Mouse (Mus musculus): ENCODE measurements around the gene Ric3. TPM values are rescaled to one million over a fixed set of nuclear protein-coding genes. Genes with fewer than 3 reads are reported as not detected.

The Ric3 gene
- polyA plus RNA-seq, 1 experiment from 2014 or later: 1.1 TPM

- 95% methylated on average over 7 of the region's 7 CpGs for WGBS
- ATAC-seq (ENCODE audit: low FRiP score, low TSS enrichment) (no peak), DNase-seq (ENCODE audit: low spot score) (no peak)
- Histone ChIP-seq H3K9me3 (ENCODE audit: control insufficient read depth, low read length) (no peaks in the 10 kb centered on the region), H3K27me3 (ENCODE audit: control insufficient read depth, insufficient read depth, low read length) (no peaks in the 10 kb centered on the region), H3K4me2 (replicated peaks; ENCODE audit: low read depth) (no peak overlapping the region), H3K27ac (replicated peaks) (no peak overlapping the region), H3K4me1 (replicated peaks; ENCODE audit: control insufficient read depth, insufficient read depth) (no peaks in the 10 kb centered on the region), H3K9ac (ENCODE audit: low read length) (no peak overlapping the region), H3K36me3 (ENCODE audit: control insufficient read depth, insufficient read depth, low read length) (no peaks in the 10 kb centered on the region), H3K4me3 (ENCODE audit: low read depth, low read length) (no peak overlapping the region)
- TF ChIP-seq CTCF (IDR thresholded peaks at IDR 0.05; ENCODE audit: low read depth): no peak
Measured at GRCm38 (mm10) chr7:109027721-109028120, 55.4 kb downstream of the Ric3 start.

GRCm38 (mm10) chr7:109026976-109027375, 56.2 kb downstream of the Ric3 start:
- 87% methylated on average over 9 of the region's 9 CpGs for WGBS
- Histone ChIP-seq H3K4me1 (replicated peaks; ENCODE audit: control insufficient read depth, insufficient read depth) (no peaks in the 10 kb centered on the region), H3K9me3 (ENCODE audit: control insufficient read depth, low read length) (no peaks in the 10 kb centered on the region), H3K27ac (replicated peaks) (no peak overlapping the region), H3K4me3 (ENCODE audit: low read depth, low read length) (no peak overlapping the region), H3K36me3 (ENCODE audit: control insufficient read depth, insufficient read depth, low read length) (no peaks in the 10 kb centered on the region), H3K4me2 (replicated peaks; ENCODE audit: low read depth) (no peak overlapping the region), H3K9ac (ENCODE audit: low read length) (no peak overlapping the region), H3K27me3 (ENCODE audit: control insufficient read depth, insufficient read depth, low read length) (no peaks in the 10 kb centered on the region)
- no peak for TF ChIP-seq EP300 (optimal IDR thresholded peaks at IDR 0.05)
- no peak for TF ChIP-seq CTCF (IDR thresholded peaks at IDR 0.05; ENCODE audit: low read depth)
- ATAC-seq (ENCODE audit: low FRiP score, low TSS enrichment): no peak
- DNase-seq (ENCODE audit: low spot score): no peak

DNA sequence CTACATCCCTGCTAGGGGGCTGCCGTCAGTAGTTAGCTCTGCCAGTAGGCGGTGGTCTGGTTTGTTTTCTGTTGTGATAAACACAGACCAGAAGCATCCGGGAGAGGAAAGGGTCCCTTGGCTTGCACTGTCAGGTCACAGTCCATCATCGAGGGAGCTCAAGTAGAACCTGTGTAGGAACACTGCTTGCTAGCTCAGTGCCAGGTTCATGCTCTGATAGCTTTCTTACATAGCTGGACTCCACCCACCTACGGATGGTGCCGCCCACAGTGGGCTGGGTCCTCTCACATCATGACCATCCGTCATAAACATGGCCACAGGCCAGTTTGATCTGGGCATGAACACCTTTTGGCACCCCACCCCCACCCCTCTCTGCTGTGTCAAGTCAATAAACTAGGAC, 57.4 kb downstream of the Ric3 start:
- Histone ChIP-seq H3K4me1 (replicated peaks; ENCODE audit: control insufficient read depth, insufficient read depth) (no peaks in the 10 kb centered on the region), H3K4me2 (replicated peaks; ENCODE audit: low read depth) (no peak overlapping the region), H3K4me3 (ENCODE audit: low read depth, low read length) (no peak overlapping the region), H3K27ac (replicated peaks) (no peak overlapping the region), H3K27me3 (ENCODE audit: control insufficient read depth, insufficient read depth, low read length) (no peaks in the 10 kb centered on the region), H3K9ac (ENCODE audit: low read length) (no peak overlapping the region), H3K9me3 (ENCODE audit: control insufficient read depth, low read length) (no peaks in the 10 kb centered on the region), H3K36me3 (ENCODE audit: control insufficient read depth, insufficient read depth, low read length) (no peaks in the 10 kb centered on the region)
- TF ChIP-seq CTCF (IDR thresholded peaks at IDR 0.05; ENCODE audit: low read depth): no peak
- no peak for TF ChIP-seq EP300 (optimal IDR thresholded peaks at IDR 0.05)
- DNase-seq (ENCODE audit: low spot score) (no peak), ATAC-seq (ENCODE audit: low FRiP score, low TSS enrichment) (no peak)
- 74% methylated on average over 7 of the region's 7 CpGs for WGBS

GRCm38 (mm10) chr7:109021428-109021827, 61.7 kb downstream of the Ric3 start:
- Histone ChIP-seq H3K4me2 (replicated peaks; ENCODE audit: low read depth) (no peak overlapping the region), H3K36me3 (ENCODE audit: control insufficient read depth, insufficient read depth, low read length) (no peaks in the 10 kb centered on the region), H3K9ac (ENCODE audit: low read length) (no peak overlapping the region), H3K27ac (replicated peaks) (no peak overlapping the region), H3K4me3 (ENCODE audit: low read depth, low read length) (no peak overlapping the region), H3K9me3 (ENCODE audit: control insufficient read depth, low read length) (no peaks in the 10 kb centered on the region), H3K4me1 (replicated peaks; ENCODE audit: control insufficient read depth, insufficient read depth) (no peaks in the 10 kb centered on the region), H3K27me3 (ENCODE audit: control insufficient read depth, insufficient read depth, low read length) (no peaks in the 10 kb centered on the region)
- ATAC-seq (ENCODE audit: low FRiP score, low TSS enrichment): peak; percentile 36; the same call in 1 of the 2 replicates
- WGBS: 11% methylated on average over 3 of the region's 3 CpGs
- TF ChIP-seq CTCF (IDR thresholded peaks at IDR 0.05; ENCODE audit: low read depth) (peak; percentile 89), EP300 (optimal IDR thresholded peaks at IDR 0.05) (no peak)
- DNase-seq (ENCODE audit: low spot score): peak; percentile 69

DNA sequence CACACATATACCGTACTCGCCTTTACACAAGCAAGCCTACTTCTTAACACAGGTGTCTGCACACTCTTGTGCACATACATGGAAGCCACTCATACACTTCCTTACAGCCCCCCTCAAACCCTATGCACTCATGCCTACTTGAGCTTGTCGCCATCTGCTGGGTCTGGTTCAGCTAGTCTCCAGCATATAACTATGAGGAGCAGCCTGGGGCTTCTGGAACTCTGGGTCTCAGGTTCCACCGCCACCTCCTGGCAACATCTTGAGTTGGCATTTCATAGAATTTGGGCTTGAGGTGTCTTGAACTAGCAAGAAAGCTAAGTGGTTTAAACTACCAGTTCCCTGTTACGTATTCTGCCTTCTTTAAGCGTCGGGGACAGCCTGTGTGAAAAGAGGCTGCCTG, 63.9 kb downstream of the Ric3 start:
- no peak for ATAC-seq (ENCODE audit: low FRiP score, low TSS enrichment)
- H3K4me3 ChIP-seq (ENCODE audit: low read depth, low read length): no peak overlapping the region
- no peaks in the 10 kb centered on the region for H3K27me3 ChIP-seq (ENCODE audit: control insufficient read depth, insufficient read depth, low read length)
- no peaks in the 10 kb centered on the region for H3K9me3 ChIP-seq (ENCODE audit: control insufficient read depth, low read length)
- 85% methylated on average over 7 of the region's 7 CpGs for WGBS
- no peaks in the 10 kb centered on the region for H3K36me3 ChIP-seq (ENCODE audit: control insufficient read depth, insufficient read depth, low read length)
- H3K9ac ChIP-seq (ENCODE audit: low read length): no peak overlapping the region
- no peak overlapping the region for H3K27ac ChIP-seq (replicated peaks)
- no peak for DNase-seq (ENCODE audit: low spot score)
- no peaks in the 10 kb centered on the region for H3K4me1 ChIP-seq (replicated peaks; ENCODE audit: control insufficient read depth, insufficient read depth)
- H3K4me2 ChIP-seq (replicated peaks; ENCODE audit: low read depth): no peak overlapping the region
- TF ChIP-seq CTCF (IDR thresholded peaks at IDR 0.05; ENCODE audit: low read depth) (no peak; the same call in 1 of the 2 replicates), EP300 (optimal IDR thresholded peaks at IDR 0.05) (no peak)

DNA sequence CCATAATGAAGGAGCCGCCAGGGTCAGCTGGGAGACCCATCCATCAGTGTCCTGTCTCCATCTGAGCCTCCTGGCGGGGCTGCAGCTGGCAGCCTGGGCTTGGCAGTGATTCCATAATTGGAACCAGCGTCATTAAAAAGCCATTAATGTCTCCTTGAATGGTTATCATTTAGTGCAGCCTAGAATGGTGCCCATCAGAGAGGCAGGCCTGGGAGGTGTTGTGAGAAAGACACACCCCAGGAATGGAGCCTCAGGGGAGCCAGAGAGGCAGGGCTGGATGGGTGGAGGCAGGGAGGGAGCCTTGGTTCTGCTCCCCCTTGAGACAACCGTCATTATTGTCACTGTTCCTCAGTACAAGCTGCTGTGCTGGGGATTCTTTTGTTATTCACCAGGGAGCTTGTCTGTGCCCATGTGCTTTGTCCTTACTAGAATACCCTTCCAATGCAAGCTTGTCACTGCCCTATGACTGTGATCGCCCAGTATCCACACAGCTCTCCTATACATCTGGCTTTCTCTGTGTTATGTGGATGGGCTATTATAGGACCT, 66.7 kb downstream of the Ric3 start:
- H3K27me3 ChIP-seq (ENCODE audit: control insufficient read depth, insufficient read depth, low read length): no peaks in the 10 kb centered on the region
- no peak for ATAC-seq (ENCODE audit: low FRiP score, low TSS enrichment)
- DNase-seq (ENCODE audit: low spot score): no peak
- TF ChIP-seq CTCF (IDR thresholded peaks at IDR 0.05; ENCODE audit: low read depth) (no peak), EP300 (optimal IDR thresholded peaks at IDR 0.05) (no peak)
- H3K27ac ChIP-seq (replicated peaks): no peak overlapping the region
- 36% methylated on average over 5 of the region's 5 CpGs for WGBS
- H3K4me2 ChIP-seq (replicated peaks; ENCODE audit: low read depth): no peak overlapping the region
- H3K4me1 ChIP-seq (replicated peaks; ENCODE audit: control insufficient read depth, insufficient read depth): no peaks in the 10 kb centered on the region
- no peak overlapping the region for H3K4me3 ChIP-seq (ENCODE audit: low read depth, low read length)
- no peak overlapping the region for H3K9ac ChIP-seq (ENCODE audit: low read length)
- H3K36me3 ChIP-seq (ENCODE audit: control insufficient read depth, insufficient read depth, low read length): no peaks in the 10 kb centered on the region
- no peaks in the 10 kb centered on the region for H3K9me3 ChIP-seq (ENCODE audit: control insufficient read depth, low read length)
